Mouse (Mus musculus): ENCODE measurements around the gene Nfic.

- TF ChIP-seq CTCF (IDR thresholded peaks at IDR 0.05; ENCODE audit: low read depth), result no peak
- TF ChIP-seq EP300 (IDR thresholded peaks at IDR 0.05; ENCODE audit: low read depth), result no peak
These were observed 24.5 kb downstream of the Nfic start for GRCm38 (mm10) chr10:81430831-81431525.
